Mouse (Mus musculus) kidney, postnatal 25 days (tissue): ENCODE measurements around the gene Cdipt.

Source experiments
- DNase-seq, 2 experiments: peaks; one replicate each; pipeline ENCODE4 v3.0.0; 2021; ENCODE audit warnings: mixed read lengths in 2 of 2

Gene Cdipt

DNA sequence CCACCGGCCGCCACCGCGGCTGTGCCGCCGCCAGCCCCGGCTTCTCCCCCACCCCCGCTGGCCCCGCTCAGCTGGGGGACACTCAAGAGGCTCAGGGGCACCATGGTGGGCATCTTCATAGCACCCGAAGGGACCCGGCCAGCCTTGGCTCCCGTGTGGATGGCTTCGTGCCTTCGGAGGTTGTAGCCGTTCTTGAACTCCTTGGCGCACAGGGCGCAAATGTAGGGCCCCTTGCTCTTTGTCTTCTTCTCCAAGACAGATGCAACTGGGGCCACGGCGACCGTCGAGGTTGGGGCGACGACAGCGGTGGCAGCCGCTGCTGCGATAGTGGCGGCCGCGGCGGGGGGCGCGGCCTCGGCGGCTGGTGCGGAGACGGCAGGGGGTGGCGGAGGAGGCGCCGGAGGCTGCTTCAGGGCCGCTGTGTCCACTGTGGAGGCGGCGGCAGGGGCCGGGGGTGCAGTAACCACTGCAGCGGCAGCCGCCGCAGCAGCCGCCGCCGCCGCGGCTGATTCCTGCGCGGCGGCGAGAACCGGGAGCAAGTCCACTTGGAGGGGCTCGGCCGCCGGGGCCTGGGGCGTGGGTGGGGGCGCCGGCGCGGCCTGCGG lies 49.9 kb downstream of the Cdipt start:
- peak; percentile 40 to 77 for DNase-seq

DNA sequence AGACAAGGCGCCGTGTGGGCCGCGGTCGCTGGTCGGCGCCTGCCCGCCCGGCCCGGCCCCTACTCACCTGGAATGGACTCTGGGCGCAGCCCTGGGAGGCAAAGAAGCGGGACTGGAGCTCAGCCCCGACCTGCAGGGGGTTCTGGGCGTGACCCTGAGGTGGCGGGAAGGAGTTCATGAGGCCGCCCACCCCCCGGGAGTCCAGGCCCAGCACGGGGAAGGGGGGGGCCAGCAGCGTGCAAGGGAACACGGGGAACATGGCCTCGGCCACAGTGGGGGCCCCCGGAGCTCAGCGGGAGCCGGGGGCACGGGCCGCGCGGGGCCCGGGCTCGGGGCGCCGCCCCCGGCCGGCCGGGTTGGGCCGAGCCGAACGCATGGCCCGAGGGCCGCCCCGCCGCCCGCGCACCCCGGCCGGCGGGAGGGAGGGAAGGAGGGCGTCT lies 50.5 kb downstream of the Cdipt start:
- DNase-seq = peak; percentile 76 to 93

DNA sequence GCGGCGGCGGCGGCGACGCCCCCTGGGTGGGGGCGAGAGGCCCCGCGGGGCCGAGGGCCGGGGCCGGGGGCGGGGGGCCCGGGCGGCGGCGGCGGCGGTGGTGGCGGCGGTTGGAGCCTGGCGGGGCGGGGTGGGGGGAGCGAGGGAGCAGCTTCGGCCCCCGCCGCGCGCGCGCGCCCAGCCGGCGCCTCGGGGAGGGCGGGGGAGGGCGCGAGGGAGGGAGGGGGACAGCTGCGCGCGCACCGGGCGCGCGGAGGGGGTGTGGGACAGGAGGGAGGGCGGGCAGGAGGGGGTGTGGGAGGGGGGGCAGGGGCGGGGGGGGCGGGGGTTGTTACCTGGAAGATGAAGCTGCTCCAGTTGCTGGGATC lies 50.9 kb downstream of the Cdipt start:
- no peak for DNase-seq

DNA sequence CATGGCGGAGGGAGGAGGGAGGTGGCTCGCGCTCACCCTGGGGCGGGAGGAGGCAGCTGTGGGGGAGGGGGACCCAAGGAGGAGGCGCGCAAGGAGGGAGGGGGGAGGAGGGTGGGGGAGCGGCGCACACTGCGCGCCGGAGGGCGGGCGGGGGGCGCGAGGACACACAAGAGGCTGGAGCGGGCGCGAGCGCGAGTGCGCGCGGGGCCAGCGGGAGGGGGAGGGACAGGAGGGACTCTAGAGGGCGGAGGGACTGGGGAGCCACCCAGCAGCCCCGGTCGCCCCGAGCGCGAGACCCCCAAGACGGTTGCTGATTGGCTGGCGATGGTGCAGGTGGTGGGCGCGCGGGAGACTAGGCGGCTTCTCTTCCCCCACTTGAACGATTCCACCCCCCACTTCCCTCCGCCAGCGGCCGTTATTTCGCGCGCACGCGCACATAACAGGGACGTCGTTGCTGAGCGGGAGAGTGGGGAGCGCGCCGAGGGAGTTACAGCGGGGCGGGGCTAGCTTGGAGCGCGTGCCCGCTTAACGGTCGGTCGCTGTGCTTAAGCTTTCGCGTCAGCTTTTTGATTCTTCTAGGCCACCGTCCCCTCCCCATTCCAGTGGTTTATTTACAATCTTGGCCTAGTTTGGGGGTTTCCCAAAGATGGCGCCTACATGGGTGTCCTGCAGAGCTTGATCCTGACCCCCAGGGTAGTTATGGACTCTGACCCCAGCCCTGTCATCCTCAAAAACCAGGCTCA lies 51.4 kb downstream of the Cdipt start, which contains the start of gene Maz:
TSS of gene Maz (minus strand) at position 54 of the 743 bp plus-strand sequence.
- DNase-seq = peak; percentile 100

DNA sequence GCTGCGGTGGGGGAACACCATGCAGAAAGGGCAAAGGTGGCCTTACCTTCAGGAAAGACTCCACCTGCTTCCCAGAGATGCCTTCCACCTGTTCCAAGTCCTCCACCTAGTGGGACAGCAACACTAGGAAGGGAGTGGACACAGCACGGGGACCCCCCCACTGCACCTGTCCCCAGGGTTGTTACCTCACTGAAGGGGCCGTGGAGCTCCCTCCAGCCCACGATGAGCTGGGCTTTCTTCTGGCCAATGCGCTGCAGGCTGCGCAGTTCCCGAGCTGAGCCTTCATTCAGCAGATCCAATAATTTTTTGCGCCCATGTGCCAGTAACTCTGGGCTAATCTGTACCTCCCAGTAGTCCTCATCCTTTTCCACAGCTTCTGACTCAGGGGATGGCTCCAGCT lies 52.2 kb downstream of the Cdipt start:
- no peak for DNase-seq
